Mouse (Mus musculus) hindbrain, embryonic 16.5 days (tissue): ENCODE measurements around the gene Siah3. TPM values are rescaled to one million over a fixed set of nuclear protein-coding genes. Genes with fewer than 3 reads are reported as not detected.

ENCODE experiments used
- ATAC-seq: fragments of 200-750 bp; cut with Nextera tagmentation; 2 replicates; pipeline ENCODE4 v1.8.0; 2017; ENCODE audit warnings: moderate TSS enrichment, moderate library complexity
- H3K27ac ChIP-seq: fragments of 300-500 bp; sonication (generic); 2 replicates; pipeline ENCODE4 v1.5.1; 2014; ENCODE audit warnings: low read depth, mild to moderate bottlenecking, control low read depth, low read length, moderate library complexity
- H3K27me3 ChIP-seq: fragments of 300-500 bp; sonication (generic); replicated peaks from 2 replicates; pipeline ENCODE4 v1.6.1; 2014; ENCODE audit warnings: low read length; ENCODE audit not compliant: control insufficient read depth, insufficient read depth
- H3K36me3 ChIP-seq: fragments of 300-500 bp; sonication (generic); 2 replicates; pipeline ENCODE4 v1.6.1; 2014; ENCODE audit warnings: mild to moderate bottlenecking, low read length, moderate library complexity, mixed read lengths; ENCODE audit not compliant: control insufficient read depth, insufficient read depth
- H3K4me1 ChIP-seq: fragments of 300-500 bp; sonication (generic); 2 replicates; pipeline ENCODE4 v1.6.1; 2014; ENCODE audit warnings: low read depth, low read length; ENCODE audit not compliant: control insufficient read depth, insufficient read depth
- H3K4me2 ChIP-seq: fragments of 300-500 bp; sonication (generic); 2 replicates; pipeline ENCODE4 v1.6.1; 2014; ENCODE audit warnings: mild to moderate bottlenecking, low read length, control low read depth, moderate library complexity
- H3K4me3 ChIP-seq: fragments of 300-500 bp; sonication (generic); 2 replicates; pipeline ENCODE4 v1.5.1; 2014; ENCODE audit warnings: mild to moderate bottlenecking, low read length, control low read depth, moderate library complexity
- H3K9ac ChIP-seq: fragments of 300-500 bp; sonication (generic); 2 replicates; pipeline ENCODE4 v1.6.1; 2014; ENCODE audit warnings: low read depth, mild to moderate bottlenecking, control low read depth, low read length, moderate library complexity
- H3K9me3 ChIP-seq: fragments of 300-500 bp; sonication (generic); 2 replicates; pipeline ENCODE4 v1.6.1; 2014; ENCODE audit warnings: mild to moderate bottlenecking, low read length, moderate library complexity; ENCODE audit not compliant: control insufficient read depth
- WGBS: fragments of 180-500 bp; shearing (Covaris S2); extraction: QIAGEN DNeasy Blood & Tissue Kit; methylation state at CpG from one replicate; pipeline ENCODE4 v1.1.7; 2014; 5-methylcytosine and 5-hydroxymethylcytosine counted together
- polyA plus RNA-seq: library from polyadenylated mRNA; unstranded; fragments of >200 nt; fragmentation: Nextera tagmentation; extraction: Ambion mirVana; gene quantifications from 2 replicates; pipeline ENCODE4 v1.2.1, GENCODE M21; 2015

The Siah3 gene
- polyA plus RNA-seq, 1 experiment from 2014 or later, result 2.9 TPM

DNA sequence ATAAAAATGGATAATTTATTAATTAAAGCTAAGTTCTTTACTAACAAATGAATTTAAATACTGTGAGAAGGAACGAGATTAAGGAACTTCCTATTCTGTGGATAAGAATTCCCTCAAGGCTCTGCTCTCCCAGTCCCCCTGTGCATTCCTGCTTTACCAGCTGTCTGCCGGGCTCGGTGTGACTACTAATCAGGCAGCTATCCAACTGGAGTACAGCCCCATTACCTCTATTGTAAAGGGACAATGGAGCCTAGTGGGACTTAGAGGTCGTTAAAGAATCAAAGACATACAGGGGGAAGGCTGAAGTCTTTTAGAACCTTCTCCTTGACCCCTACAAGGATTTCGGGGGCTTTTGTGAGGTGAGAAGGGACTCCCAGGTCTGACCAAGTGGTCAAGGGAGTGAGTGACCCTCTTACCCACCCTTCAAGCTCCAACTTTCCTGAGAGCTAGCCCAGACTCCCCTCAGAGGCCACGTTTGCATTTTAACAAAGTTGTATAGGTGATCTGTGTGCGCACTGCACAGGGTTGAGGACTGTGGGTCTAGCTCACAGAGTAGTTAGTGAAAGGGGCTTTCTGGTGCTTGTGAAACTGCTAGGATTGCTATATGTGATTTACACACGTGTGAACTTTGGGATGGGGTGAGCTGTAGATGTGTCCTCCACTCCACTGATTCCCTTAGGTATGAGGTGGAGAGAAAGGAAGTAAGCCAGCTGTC is 49.5 kb downstream of the Siah3 start:
- no peaks in the 10 kb centered on the region for H3K27me3 ChIP-seq
- H3K36me3 ChIP-seq, result no peaks in the 10 kb centered on the region
- no peak overlapping the region for H3K9ac ChIP-seq
- WGBS, result 23% methylated on average over 8 of the region's 8 CpGs
- H3K4me3 ChIP-seq, result no peak overlapping the region
- no peak overlapping the region for H3K27ac ChIP-seq
- H3K4me2 ChIP-seq, result no peak overlapping the region
- H3K4me1 ChIP-seq, result peaks cover 12% of the 10 kb centered on the region
- H3K9me3 ChIP-seq, result no peaks in the 10 kb centered on the region
- ATAC-seq, result peak; percentile 51; the same call in 1 of the 2 replicates

DNA sequence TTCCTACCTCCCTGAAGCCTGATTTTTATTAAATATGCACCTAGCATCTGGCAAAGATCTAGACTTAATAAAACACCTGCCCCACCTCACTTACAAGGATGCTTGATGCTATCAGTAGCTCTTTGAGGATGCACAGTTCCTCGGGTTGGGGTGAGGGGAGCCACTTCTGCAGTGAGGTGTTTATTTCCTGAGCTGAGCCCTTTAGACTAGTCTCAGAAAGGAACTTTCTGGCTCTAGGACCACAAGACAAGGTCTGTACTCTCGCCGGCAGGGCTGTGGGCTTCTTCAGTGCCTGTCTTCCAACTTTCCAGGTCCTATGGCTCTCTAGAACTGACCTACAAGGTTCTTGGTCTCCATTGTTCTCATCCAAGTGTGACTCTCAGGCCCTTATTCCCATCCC is 50.5 kb downstream of the Siah3 start:
- no peak for ATAC-seq
- 76% methylated on average over 3 of the region's 3 CpGs for WGBS
- Histone ChIP-seq H3K4me1 (peaks cover 12% of the 10 kb centered on the region), H3K9ac (no peak overlapping the region), H3K4me3 (no peak overlapping the region), H3K4me2 (no peak overlapping the region), H3K27me3 (no peaks in the 10 kb centered on the region), H3K9me3 (no peaks in the 10 kb centered on the region), H3K36me3 (no peaks in the 10 kb centered on the region), H3K27ac (no peak overlapping the region)

DNA sequence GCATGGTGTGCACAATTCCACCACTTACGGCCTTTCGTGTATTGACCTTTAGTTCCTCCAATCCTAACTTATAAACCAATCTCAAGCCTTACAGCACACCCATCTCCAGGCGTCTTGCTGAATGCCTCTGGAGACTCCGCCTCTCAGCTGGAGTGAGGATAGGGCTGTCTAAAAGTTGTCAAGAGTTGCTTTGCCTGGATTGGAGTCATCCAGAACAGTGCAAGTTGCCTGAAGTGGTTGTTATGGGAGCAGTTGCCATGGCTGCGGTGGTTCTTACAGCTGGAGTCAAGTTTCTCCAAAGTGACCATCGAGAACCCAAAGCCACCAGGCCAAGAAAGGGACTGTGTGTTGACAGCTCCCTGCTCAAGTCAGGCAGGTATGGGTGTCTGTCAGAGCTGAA is 54.3 kb downstream of the Siah3 start:
- Histone ChIP-seq H3K4me2 (no peak overlapping the region), H3K4me1 (peaks cover 5% of the 10 kb centered on the region), H3K27me3 (no peaks in the 10 kb centered on the region), H3K36me3 (no peaks in the 10 kb centered on the region), H3K27ac (no peak overlapping the region), H3K9me3 (no peaks in the 10 kb centered on the region), H3K4me3 (no peak overlapping the region), H3K9ac (no peak overlapping the region)
- WGBS, result 81% methylated on average over 6 of the region's 6 CpGs
- ATAC-seq, result no peak

DNA sequence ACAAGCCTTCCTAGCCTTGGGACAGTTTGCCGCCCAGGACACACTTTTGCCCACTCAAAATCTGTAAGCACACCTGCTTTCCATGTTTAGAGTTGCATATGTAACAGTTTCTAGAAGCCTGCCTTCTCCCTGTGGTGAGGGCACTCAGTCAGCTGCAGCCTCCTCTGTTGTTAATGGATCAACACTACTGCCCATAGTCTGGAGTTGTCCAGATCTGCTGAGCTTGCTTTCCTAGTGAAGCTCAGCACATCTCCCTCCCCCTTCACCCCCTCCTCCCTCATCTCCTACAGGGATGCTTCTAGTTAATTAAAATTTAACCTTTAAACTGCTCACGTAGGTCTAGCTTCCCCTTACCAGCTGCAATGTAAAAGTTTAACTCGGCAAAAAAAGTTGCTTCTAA is 57.2 kb downstream of the Siah3 start:
- Histone ChIP-seq H3K36me3 (no peaks in the 10 kb centered on the region), H3K9me3 (no peaks in the 10 kb centered on the region), H3K27me3 (no peaks in the 10 kb centered on the region), H3K4me1 (peaks cover 10% of the 10 kb centered on the region), H3K27ac (no peak overlapping the region), H3K9ac (no peak overlapping the region), H3K4me3 (no peak overlapping the region), H3K4me2 (no peak overlapping the region)
- peak; percentile 58 for ATAC-seq
- 44% methylated on average over 3 of the region's 3 CpGs for WGBS

DNA sequence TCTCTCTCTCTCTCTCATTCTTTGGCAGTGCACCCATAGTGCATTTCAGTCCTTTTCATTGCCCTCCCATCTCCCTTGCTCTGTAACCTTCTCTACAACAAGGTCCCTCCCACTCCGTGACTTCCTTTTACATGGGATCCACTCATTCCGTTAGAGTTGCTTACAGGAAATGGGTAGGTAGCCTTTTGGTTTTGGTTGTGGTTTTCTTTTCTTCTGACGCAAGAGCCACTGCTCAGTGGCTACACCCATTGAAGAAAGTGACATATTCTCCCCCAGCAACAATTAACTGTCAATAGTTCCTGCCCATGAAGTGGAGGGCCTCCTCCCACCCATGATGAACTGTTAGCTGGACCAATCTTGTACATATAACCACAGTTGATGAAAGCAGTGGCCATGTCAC is 60.4 kb downstream of the Siah3 start:
- H3K36me3 ChIP-seq, result no peaks in the 10 kb centered on the region
- no peak overlapping the region for H3K4me2 ChIP-seq
- H3K9ac ChIP-seq, result no peak overlapping the region
- peaks cover 10% of the 10 kb centered on the region for H3K4me1 ChIP-seq
- 91% methylated on average over 3 of the region's 3 CpGs for WGBS
- H3K4me3 ChIP-seq, result no peak overlapping the region
- no peaks in the 10 kb centered on the region for H3K9me3 ChIP-seq
- no peak overlapping the region for H3K27ac ChIP-seq
- H3K27me3 ChIP-seq, result no peaks in the 10 kb centered on the region
- ATAC-seq, result no peak

DNA sequence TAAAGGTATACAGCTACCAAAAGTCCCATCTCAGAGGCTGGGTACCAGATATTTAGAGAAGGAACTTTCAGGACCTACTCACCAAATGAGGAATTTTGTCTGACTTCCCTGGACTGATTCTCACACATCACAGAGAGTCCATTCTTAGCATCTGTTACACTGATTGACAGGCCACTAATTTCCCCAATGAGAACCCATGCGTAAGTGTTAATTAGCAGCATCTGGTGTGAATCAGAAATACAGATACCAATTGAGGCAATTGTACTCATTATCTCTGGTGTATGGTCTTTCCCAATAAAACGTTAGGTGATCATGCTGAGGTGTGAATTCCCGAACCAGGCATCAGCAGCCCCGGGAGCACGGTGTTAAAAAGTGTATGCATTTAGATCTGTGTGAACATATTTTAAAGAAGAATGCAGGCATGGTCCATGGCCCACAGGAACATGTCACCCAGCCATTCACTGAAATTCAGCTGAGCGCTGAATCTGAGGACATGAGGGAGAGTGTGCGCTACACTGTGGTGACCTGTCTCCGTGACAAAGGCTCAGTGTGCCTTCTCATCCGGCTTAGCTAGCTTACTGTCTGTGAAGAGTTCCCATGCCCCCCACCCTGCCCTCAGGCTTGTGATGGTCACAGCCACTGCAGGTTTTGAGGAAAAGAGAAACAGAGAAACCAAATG is 61.3 kb downstream of the Siah3 start:
- Histone ChIP-seq H3K9ac (no peak overlapping the region), H3K27me3 (no peaks in the 10 kb centered on the region), H3K36me3 (no peaks in the 10 kb centered on the region), H3K9me3 (no peaks in the 10 kb centered on the region), H3K4me3 (no peak overlapping the region), H3K4me1 (peaks cover 10% of the 10 kb centered on the region), H3K27ac (no peak overlapping the region), H3K4me2 (no peak overlapping the region)
- WGBS, result 30% methylated on average over 9 of the region's 9 CpGs
- peak; percentile 53; the same call in 1 of the 2 replicates for ATAC-seq

DNA sequence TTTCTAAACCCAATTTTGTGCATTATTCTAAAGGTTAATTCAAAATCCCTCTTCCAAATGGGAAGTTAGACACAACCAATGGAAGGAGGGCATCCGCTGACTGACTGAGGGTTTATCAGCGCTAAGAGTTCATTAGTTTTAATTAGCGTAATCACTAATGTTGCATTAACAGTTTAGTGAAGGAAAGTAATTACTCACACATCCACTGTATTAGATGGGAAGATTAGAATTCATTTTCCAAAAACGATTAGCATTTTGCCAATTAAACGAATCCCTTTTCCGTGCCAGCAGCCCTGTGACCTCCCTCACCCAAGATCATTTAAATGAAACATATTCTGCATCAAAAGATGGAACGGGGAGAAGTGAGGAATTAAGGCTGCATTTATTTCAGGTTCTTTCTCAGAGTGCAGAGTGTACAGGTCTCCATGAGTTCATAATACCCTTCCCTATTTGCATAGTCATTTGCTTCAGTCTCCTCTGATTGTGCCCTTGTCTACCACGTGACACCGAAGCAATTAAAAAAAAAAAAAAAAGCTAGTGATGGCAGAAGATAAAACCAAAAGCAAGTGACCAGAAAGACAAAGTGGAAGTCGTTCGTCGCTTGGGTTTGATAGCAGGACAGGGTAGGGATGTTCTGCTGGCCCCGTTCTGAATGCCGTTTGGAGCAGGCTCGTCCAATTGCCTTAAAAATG is 62.6 kb downstream of the Siah3 start:
- Histone ChIP-seq H3K27ac (no peak overlapping the region), H3K4me1 (peaks cover 10% of the 10 kb centered on the region), H3K9ac (no peak overlapping the region), H3K9me3 (no peaks in the 10 kb centered on the region), H3K36me3 (no peaks in the 10 kb centered on the region), H3K4me3 (no peak overlapping the region), H3K4me2 (no peak overlapping the region), H3K27me3 (no peaks in the 10 kb centered on the region)
- 63% methylated on average over 15 of the region's 15 CpGs for WGBS
- peak; percentile 46 for ATAC-seq

DNA sequence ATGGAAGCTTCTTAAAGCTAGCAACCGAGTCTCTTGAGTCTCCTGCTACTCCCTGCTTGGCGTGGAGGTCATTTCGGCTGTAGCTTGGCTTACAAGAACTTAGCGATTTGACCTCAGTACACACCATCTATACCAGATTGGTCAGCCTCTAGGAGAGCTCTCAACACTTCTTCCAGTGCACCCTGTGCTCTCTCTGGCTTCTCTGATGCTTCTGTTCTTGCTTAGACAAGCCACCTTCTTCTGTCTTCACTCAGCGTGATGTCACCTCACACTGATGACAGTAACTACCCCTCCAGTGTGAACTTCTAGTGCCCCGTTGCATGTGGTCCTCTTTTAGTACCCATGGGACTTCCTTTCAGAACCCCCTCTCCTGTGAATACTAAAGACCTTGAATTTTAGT is 63.1 kb downstream of the Siah3 start:
- ATAC-seq, result no peak
- no peak overlapping the region for H3K4me3 ChIP-seq
- no peaks in the 10 kb centered on the region for H3K9me3 ChIP-seq
- H3K9ac ChIP-seq, result no peak overlapping the region
- H3K36me3 ChIP-seq, result no peaks in the 10 kb centered on the region
- no peak overlapping the region for H3K27ac ChIP-seq
- H3K4me1 ChIP-seq, result peaks cover 10% of the 10 kb centered on the region
- H3K27me3 ChIP-seq, result no peaks in the 10 kb centered on the region
- no peak overlapping the region for H3K4me2 ChIP-seq
- WGBS, result 83% methylated on average over 6 of the region's 6 CpGs

DNA sequence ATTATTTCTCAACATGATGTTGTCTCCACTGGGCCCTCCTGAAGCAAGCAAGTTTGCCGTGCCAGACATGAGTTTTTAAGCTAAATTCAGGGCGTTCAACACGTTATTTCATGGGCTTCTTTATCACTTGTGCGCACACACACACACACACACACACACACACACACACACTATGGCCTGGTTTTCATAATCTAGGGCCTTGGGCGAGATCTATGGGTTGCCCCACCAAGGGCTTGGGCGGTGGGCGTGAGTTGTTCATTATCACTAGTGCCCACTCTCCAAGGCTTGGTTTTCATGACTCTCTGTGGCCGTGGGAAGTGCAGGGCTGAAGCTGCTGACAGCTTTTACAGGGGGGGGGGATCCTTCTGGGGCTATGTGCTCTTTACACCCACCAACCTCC is 63.9 kb downstream of the Siah3 start:
- Histone ChIP-seq H3K36me3 (no peaks in the 10 kb centered on the region), H3K9me3 (no peaks in the 10 kb centered on the region), H3K27me3 (no peaks in the 10 kb centered on the region), H3K9ac (no peak overlapping the region), H3K27ac (no peak overlapping the region), H3K4me1 (peaks cover 10% of the 10 kb centered on the region), H3K4me2 (no peak overlapping the region), H3K4me3 (no peak overlapping the region)
- ATAC-seq, result no peak
- 88% methylated on average over 8 of the region's 8 CpGs for WGBS
